Mouse (Mus musculus): ENCODE measurements around the gene Klhdc8a.
A peak's percentile ranks its signal among the peaks of the same experiment; 100 is the strongest.

GRCm38 (mm10) chr1:132312703-132313102 is 14.3 kb downstream of the Klhdc8a start:
- TF ChIP-seq POLR2A (IDR thresholded peaks at IDR 0.05; ENCODE audit: low read depth, low read length) (no peak), CTCF (IDR thresholded peaks at IDR 0.05; ENCODE audit: extremely low read depth, insufficient read length, insufficient replicate concordance, low read depth, low read length) (peak; percentile 21; the same call in 1 of the 2 replicates)
